Mouse (Mus musculus) cortical plate, adult 2 months (tissue): ENCODE data around the gene Snapc2. TPM values are rescaled to one million over a fixed set of nuclear protein-coding genes. Genes with fewer than 3 reads are reported as not detected.
"Not testable (repeated sequence)": the region's sequence is repeated elsewhere in the genome, so short reads cannot be mapped to it uniquely, and the experiment has no call there.

Source experiments
- H3K27ac ChIP-seq: fragments of 200-500 bp; 2 replicates; pipeline ENCODE4 v1.5.1; 2012; ENCODE audit warnings: low read length, control low read depth, inconsistent platforms; ENCODE audit not compliant: insufficient read depth
- H3K4me1 ChIP-seq: fragments of 200-500 bp; 2 replicates; pipeline ENCODE4 v1.6.1; 2011; ENCODE audit warnings: low read length; ENCODE audit not compliant: control insufficient read depth, insufficient read depth
- H3K4me3 ChIP-seq: fragments of 200-500 bp; 2 replicates; pipeline ENCODE4 v1.5.1; 2011; ENCODE audit warnings: mild to moderate bottlenecking, low read length, control low read depth; ENCODE audit not compliant: insufficient read depth
- CTCF ChIP-seq: fragments of 200-500 bp; IDR thresholded peaks from 2 replicates; pipeline ENCODE4 v1.5.1; 2011; ENCODE audit warnings: mild to moderate bottlenecking, control low read depth, low read length; ENCODE audit not compliant: insufficient read depth; ENCODE audit errors: extremely low read depth
- POLR2A ChIP-seq: fragments of 200-500 bp; IDR thresholded peaks from 2 replicates; pipeline ENCODE4 v1.6.1; 2011; ENCODE audit warnings: mild to moderate bottlenecking, low read length, control low read depth; ENCODE audit not compliant: insufficient read depth; ENCODE audit errors: extremely low read depth
- polyA plus RNA-seq: library from polyadenylated mRNA; depleted of rRNA; stranded (reverse); fragments of >200 nt; gene quantifications from 2 replicates; pipeline ENCODE4 v1.2.3, GENCODE M21; 2012

Gene Snapc2
- polyA plus RNA-seq, 1 experiment, result 48.8 TPM

- H3K27ac ChIP-seq, result no peak overlapping the region
- H3K4me3 ChIP-seq, result no peak overlapping the region
- peaks cover 3% of the 10 kb centered on the region for H3K4me1 ChIP-seq
- TF ChIP-seq CTCF, result peak; percentile 76
- no peak for TF ChIP-seq POLR2A
Observed at GRCm38 (mm10) chr8:4250306-4250970, 2.4 kb upstream of the Snapc2 start.

GRCm38 (mm10) chr8:4252116-4252760 is 642 bp upstream of the Snapc2 start:
- no peak for TF ChIP-seq POLR2A
- no peak for TF ChIP-seq CTCF

GRCm38 (mm10) chr8:4254001-4254400 is 1.1 kb downstream of the Snapc2 start:
- Histone ChIP-seq H3K4me1 (peaks cover 4% of the 10 kb centered on the region), H3K27ac (no peak overlapping the region; the same call in 1 of the 2 replicates), H3K4me3 (peak overlapping the region; percentile 94; the same call in 1 of the 2 replicates)
- TF ChIP-seq CTCF, result peak; percentile 46
- TF ChIP-seq POLR2A, result no peak

More at GRCm38 (mm10) chr8:4252116-4252760, 642 bp upstream of the Snapc2 start:
- peaks cover 4% of the 10 kb centered on the region for H3K4me1 ChIP-seq
- H3K4me3 ChIP-seq, result peak overlapping the region; percentile 94
- no peak overlapping the region for H3K27ac ChIP-seq

GRCm38 (mm10) chr8:4255471-4255870 is 2.6 kb downstream of the Snapc2 start:
- H3K27ac ChIP-seq, H3K4me3 ChIP-seq, H3K4me1 ChIP-seq: not testable (repeated sequence)

GRCm38 (mm10) chr8:4256911-4257310 is 4.0 kb downstream of the Snapc2 start:
- Histone ChIP-seq H3K4me1 (peaks cover 7% of the 10 kb centered on the region), H3K4me3 (0 out of 2 replicates have a peak overlapping the region, but pooled peaks have one; percentile 89), H3K27ac (0 out of 2 replicates have a peak overlapping the region, but pooled peaks have one; percentile 31)
- no peak for TF ChIP-seq CTCF
- TF ChIP-seq POLR2A, result peak; percentile 84; the same call in 1 of the 2 replicates

- H3K27ac ChIP-seq, result peak overlapping the region; percentile 89
- H3K4me3 ChIP-seq, result peak overlapping the region; percentile 89
- TF ChIP-seq CTCF, result no peak
- TF ChIP-seq POLR2A, result no peak
- peaks cover 7% of the 10 kb centered on the region for H3K4me1 ChIP-seq
Observed at GRCm38 (mm10) chr8:4257350-4257749, 4.5 kb downstream of the Snapc2 start.

GRCm38 (mm10) chr8:4258233-4258632 is 5.4 kb downstream of the Snapc2 start:
- H3K27ac ChIP-seq, result peak overlapping the region; percentile 89

GRCm38 (mm10) chr8:4258678-4259077 is 5.8 kb downstream of the Snapc2 start:
- peak overlapping the region; percentile 89 for H3K27ac ChIP-seq
- H3K4me1 ChIP-seq, result peaks cover 10% of the 10 kb centered on the region
- peak overlapping the region; percentile 89 for H3K4me3 ChIP-seq
- TF ChIP-seq POLR2A (no peak), CTCF (no peak)

More at GRCm38 (mm10) chr8:4258233-4258632, 5.4 kb downstream of the Snapc2 start:
- TF ChIP-seq POLR2A (no peak; the same call in 1 of the 2 replicates), CTCF (peak; percentile 67)
- peak overlapping the region; percentile 89 for H3K4me3 ChIP-seq
- H3K4me1 ChIP-seq, result peaks cover 8% of the 10 kb centered on the region

- Histone ChIP-seq H3K27ac (peak within 1 kb of the TSS; percentile 93), H3K4me1 (peaks cover 10% of the 10 kb centered on the region), H3K4me3 (peak within 1 kb of the TSS; percentile 89)
- TF ChIP-seq POLR2A, result peak; percentile 58; the same call in 1 of the 2 replicates
- no peak for TF ChIP-seq CTCF
Observed at GRCm38 (mm10) chr8:4259125-4259804, 6.4 kb downstream of the Snapc2 start, which contains the start of gene Ctxn1. Gene Ctxn1 (minus strand): TSS chr8:4259274.
